12 mouse cellular contexts compared by ENCODE assay signal in the genomic region with DNA sequence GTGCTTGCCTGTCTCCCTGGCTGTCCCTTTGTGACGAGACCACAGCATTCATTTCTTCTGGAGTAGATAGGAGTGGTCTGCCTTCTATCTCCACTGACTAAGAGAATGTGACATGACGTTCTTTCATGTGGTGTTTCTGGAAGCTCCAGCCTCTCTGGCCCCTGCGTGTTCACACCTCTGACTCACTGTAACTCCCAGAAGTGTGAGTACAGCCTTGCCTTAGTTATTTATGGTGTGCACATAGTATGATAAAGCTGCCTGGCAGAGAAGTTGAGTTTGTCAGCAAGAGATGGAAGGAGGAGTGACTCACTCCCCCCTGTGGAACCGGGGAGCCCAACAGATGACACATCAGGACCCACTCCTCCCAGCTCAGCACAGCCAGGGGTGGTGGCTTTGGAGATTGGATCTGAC. TPM values are rescaled to one million over a fixed set of nuclear protein-coding genes. Genes with fewer than 3 reads are reported as not detected.
DNase-seq lines count a peak whose midpoint lies in the region; ATAC-seq lines count a peak whose summit lies in the region.
"Had no signal": no experiment of that assay in that cellular context is flagged by ENCODE, and none has a peak within 500 bp of the region (broad histone marks: within the 10 kb centered on the region; RNA-seq: fewer than 3 reads in every experiment).

No protein-coding gene starts in this region.

- intact Hi-C loops in left cerebral cortex, postnatal 25 days (cut with DNase I) = loop anchor here (10.0 kb wide), 1 partner anchor 124 kb away; no protein-coding TSS in a partner anchor

- no peaks in the 10 kb centered on the region for H3K9me3 ChIP-seq in heart, embryonic 10.5 days
- no peaks in the 10 kb centered on the region for H3K9me3 ChIP-seq in heart, embryonic 12.5 days (replicated peaks)
- H3K9me3 ChIP-seq in hindbrain, embryonic 11.5 days (ENCODE audit: control insufficient read depth, low read length) = no peaks in the 10 kb centered on the region
- H3K9me3 ChIP-seq in kidney, embryonic 14.5 days (ENCODE audit: control insufficient read depth, low read length) = no peaks in the 10 kb centered on the region
- H3K9me3 ChIP-seq: hindbrain, embryonic 10.5 days; stomach, embryonic 15.5 days had no signal

- no peak overlapping the region for H3K4me2 ChIP-seq in heart, embryonic 12.5 days
- H3K4me2 ChIP-seq in hindbrain, embryonic 11.5 days (replicated peaks; ENCODE audit: low read depth, low read length) = no peak overlapping the region
- no peak overlapping the region for H3K4me2 ChIP-seq in kidney, embryonic 14.5 days (replicated peaks; ENCODE audit: low read depth, low read length)
- H3K4me2 ChIP-seq: stomach, embryonic 15.5 days had no signal

- peak overlapping the region; percentile 31; the same call in 1 of the 2 replicates for H3K27ac ChIP-seq in heart, embryonic 10.5 days
- H3K27ac ChIP-seq in heart, embryonic 12.5 days (ENCODE audit: poor library complexity, severe bottlenecking) = no peak overlapping the region
- no peak overlapping the region for H3K27ac ChIP-seq in hindbrain, embryonic 11.5 days (ENCODE audit: low read depth, low read length)
- no peak overlapping the region for H3K27ac ChIP-seq in kidney, embryonic 14.5 days (ENCODE audit: low read depth, low read length)
- H3K27ac ChIP-seq: hindbrain, embryonic 10.5 days; stomach, embryonic 15.5 days had no signal

- ATAC-seq in heart, embryonic 12.5 days (ENCODE audit: insufficient number of reproducible peaks, low FRiP score) = no peak; the same call in none of the 2 replicates
- ATAC-seq in hindbrain, embryonic 11.5 days (ENCODE audit: low FRiP score) = no peak
- no peak for ATAC-seq in kidney, embryonic 14.5 days (ENCODE audit: low FRiP score, low TSS enrichment)

- H3K4me1 ChIP-seq in heart, embryonic 10.5 days = peaks cover 31% of the 10 kb centered on the region
- peaks cover 32% of the 10 kb centered on the region for H3K4me1 ChIP-seq in heart, embryonic 12.5 days (replicated peaks)
- H3K4me1 ChIP-seq in hindbrain, embryonic 11.5 days (replicated peaks; ENCODE audit: control insufficient read depth, insufficient read depth, low read length) = no peaks in the 10 kb centered on the region
- H3K4me1 ChIP-seq in kidney, embryonic 14.5 days (ENCODE audit: control insufficient read depth, insufficient read depth, low read length) = no peaks in the 10 kb centered on the region
- H3K4me1 ChIP-seq: stomach, embryonic 15.5 days had no signal

- H3K4me3 ChIP-seq in heart, embryonic 10.5 days = no peak overlapping the region
- H3K4me3 ChIP-seq in heart, embryonic 12.5 days = no peak overlapping the region
- no peak overlapping the region for H3K4me3 ChIP-seq in hindbrain, embryonic 11.5 days (ENCODE audit: low read depth, low read length)
- H3K4me3 ChIP-seq in kidney, embryonic 14.5 days (ENCODE audit: low read length) = no peak overlapping the region
- H3K4me3 ChIP-seq: erythroblast, embryonic 14.5 days; hindbrain, embryonic 10.5 days; stomach, embryonic 15.5 days had no signal

- H3K9ac ChIP-seq in heart, embryonic 12.5 days = no peak overlapping the region
- H3K9ac ChIP-seq in hindbrain, embryonic 11.5 days (ENCODE audit: low read depth, low read length) = no peak overlapping the region
- no peak overlapping the region for H3K9ac ChIP-seq in kidney, embryonic 14.5 days (ENCODE audit: low read depth, low read length)
- H3K9ac ChIP-seq: stomach, embryonic 15.5 days had no signal

- no peak for DNase-seq in heart, embryonic 10.5 days (ENCODE audit: low spot score)
- peak; percentile 89 for DNase-seq in 3T3-L1 (ENCODE audit: low read depth, low spot score)
- peak; percentile 45 for DNase-seq in c-Kit-positive CD71-negative TER-119-negative erythroid progenitor cells, embryonic 14.5 days (ENCODE audit: low read depth)
- DNase-seq in left cerebral cortex, postnatal 25 days (ENCODE audit: low spot score in 2 of 2) = peak; percentile 26 to 90
- no peak for DNase-seq in hindbrain, embryonic 11.5 days (ENCODE audit: low spot score)
- no peak for DNase-seq in layer of hippocampus, postnatal 25 days (ENCODE audit: extremely low spot score in 1 of 2, low spot score in 1 of 2)
- DNase-seq: layer of hippocampus, adult 9-11 months had no signal

- 17% methylated on average over 4 of the region's 4 CpGs for WGBS in heart, embryonic 10.5 days
- 15% methylated on average over 4 of the region's 4 CpGs for WGBS in heart, embryonic 12.5 days
- 67% methylated on average over 4 of the region's 4 CpGs for WGBS in hindbrain, embryonic 11.5 days
- WGBS in kidney, embryonic 14.5 days = 69% methylated on average over 4 of the region's 4 CpGs

- no peaks in the 10 kb centered on the region for H3K27me3 ChIP-seq in heart, embryonic 10.5 days (ENCODE audit: insufficient read depth, poor library complexity, severe bottlenecking)
- no peaks in the 10 kb centered on the region for H3K27me3 ChIP-seq in heart, embryonic 12.5 days (replicated peaks)
- H3K27me3 ChIP-seq in hindbrain, embryonic 11.5 days (ENCODE audit: control insufficient read depth, insufficient read depth, low read length) = no peaks in the 10 kb centered on the region
- no peaks in the 10 kb centered on the region for H3K27me3 ChIP-seq in kidney, embryonic 14.5 days (ENCODE audit: control insufficient read depth, insufficient read depth, low read length)
- H3K27me3 ChIP-seq: stomach, embryonic 15.5 days had no signal

- H3K36me3 ChIP-seq in heart, embryonic 10.5 days = no peaks in the 10 kb centered on the region
- no peaks in the 10 kb centered on the region for H3K36me3 ChIP-seq in heart, embryonic 12.5 days
- no peaks in the 10 kb centered on the region for H3K36me3 ChIP-seq in hindbrain, embryonic 11.5 days (ENCODE audit: control insufficient read depth, insufficient read depth, low read length)
- no peaks in the 10 kb centered on the region for H3K36me3 ChIP-seq in kidney, embryonic 14.5 days (ENCODE audit: control insufficient read depth, insufficient read depth, low read length)
- H3K36me3 ChIP-seq: hindbrain, embryonic 10.5 days; stomach, embryonic 15.5 days had no signal

RNA-seq across cellular contexts. Expression of gene Il1rl2, which starts 34.4 kb away (rescaled TPM):
- 1.8 and 2.3 TPM in 2 replicates for polyA plus RNA-seq in heart, embryonic 10.5 days (2016; fragmentation: Nextera tagmentation; extraction: Ambion mirVana)
- polyA plus RNA-seq in heart, embryonic 12.5 days (2016; fragmentation: Nextera tagmentation; extraction: Ambion mirVana) = 3.6 and 3.7 TPM in 2 replicates
- under 1 TPM; 0.46 to 0.73 TPM for total RNA-seq in left cerebral cortex, postnatal 25 days (2021)
- 1.2 and 1.6 TPM in 2 replicates for polyA plus RNA-seq in hindbrain, embryonic 11.5 days (2014; fragmentation: Nextera tagmentation; extraction: Ambion mirVana)
- under 1 TPM; 0.28 to 0.42 TPM for total RNA-seq in layer of hippocampus, postnatal 25 days (2021)
- 3.2 and 5.2 TPM in 2 replicates for polyA plus RNA-seq in kidney, embryonic 14.5 days (2014; fragmentation: Nextera tagmentation; extraction: Ambion mirVana)
- polyA plus RNA-seq: erythroblast, embryonic 14.5 days had no signal

Comparison
In these comparisons a context has a peak if more than half of its experiments do, and no peak if none do; other contexts are left out.
1. DNase-seq: peak in 3T3-L1 (single experiment), c-Kit-positive CD71-negative TER-119-negative erythroid progenitor cells, embryonic 14.5 days (single experiment) and left cerebral cortex, postnatal 25 days (2 of 2); none in heart, embryonic 10.5 days (single experiment), hindbrain, embryonic 11.5 days (single experiment) and layer of hippocampus, postnatal 25 days (0 of 2).